Mouse (Mus musculus): Measurements from ENCODE around the gene Kcng3. TPM values are rescaled to one million over a fixed set of nuclear protein-coding genes. Genes with fewer than 3 reads are reported as not detected.
A peak's percentile ranks its signal among the peaks of the same experiment; 100 is the strongest.

Gene Kcng3
- total and polyA plus RNA-seq, 2 experiments from 2014 or later: 0.09 to 2.3 TPM

GRCm38 (mm10) chr17:83582585-83582984, 49.1 kb downstream of the Kcng3 start:
- Histone ChIP-seq H3K4me2 (ENCODE audit: low read depth, low read length, poor library complexity, severe bottlenecking) (no peak overlapping the region), H3K36me3 (ENCODE audit: insufficient read depth, low read length) (no peaks in the 10 kb centered on the region), H3K9ac (replicated peaks; ENCODE audit: low read length, poor library complexity, severe bottlenecking) (no peak overlapping the region), H3K4me1 (ENCODE audit: insufficient read depth, low read length) (no peaks in the 10 kb centered on the region), H3K27me3 (ENCODE audit: insufficient read depth, low read length) (no peaks in the 10 kb centered on the region), H3K9me3 (ENCODE audit: low read length) (no peaks in the 10 kb centered on the region), H3K4me3 (ENCODE audit: low read depth, low read length) (no peak overlapping the region), H3K27ac (ENCODE audit: low read depth, low read length) (no peak overlapping the region)
- 58% methylated on average over 2 of the region's 2 CpGs for WGBS
- DNase-seq (ENCODE audit: low spot score) (no peak), ATAC-seq (ENCODE audit: low FRiP score) (no peak)
- TF ChIP-seq CTCF (IDR thresholded peaks at IDR 0.05): no peak

- 94% methylated on average over 5 of the region's 5 CpGs for WGBS
- TF ChIP-seq CTCF (IDR thresholded peaks at IDR 0.05): no peak
Measured at GRCm38 (mm10) chr17:83580734-83581133, 51.0 kb downstream of the Kcng3 start.

GRCm38 (mm10) chr17:83576810-83577371, 54.8 kb downstream of the Kcng3 start:
- ATAC-seq (ENCODE audit: low FRiP score) (no peak), DNase-seq (ENCODE audit: low spot score) (no peak)
- H3K4me3 ChIP-seq (ENCODE audit: low read depth, low read length): no peak overlapping the region
- no peaks in the 10 kb centered on the region for H3K36me3 ChIP-seq (ENCODE audit: insufficient read depth, low read length)
- no peak for TF ChIP-seq CTCF (IDR thresholded peaks at IDR 0.05)
- no peak overlapping the region for H3K4me2 ChIP-seq (ENCODE audit: low read depth, low read length, poor library complexity, severe bottlenecking)
- 94% methylated on average over 11 of the region's 11 CpGs for WGBS
- no peaks in the 10 kb centered on the region for H3K4me1 ChIP-seq (ENCODE audit: insufficient read depth, low read length)
- H3K27me3 ChIP-seq (ENCODE audit: insufficient read depth, low read length): no peaks in the 10 kb centered on the region
- H3K27ac ChIP-seq (ENCODE audit: low read depth, low read length): no peak overlapping the region
- no peaks in the 10 kb centered on the region for H3K9me3 ChIP-seq (ENCODE audit: low read length)
- H3K9ac ChIP-seq (replicated peaks; ENCODE audit: low read length, poor library complexity, severe bottlenecking): no peak overlapping the region

More at GRCm38 (mm10) chr17:83580734-83581133, 51.0 kb downstream of the Kcng3 start:
- H3K27me3 ChIP-seq (ENCODE audit: insufficient read depth, low read length): no peaks in the 10 kb centered on the region
- no peaks in the 10 kb centered on the region for H3K4me1 ChIP-seq (ENCODE audit: insufficient read depth, low read length)
- no peak overlapping the region for H3K4me2 ChIP-seq (ENCODE audit: low read depth, low read length, poor library complexity, severe bottlenecking)
- H3K9me3 ChIP-seq (ENCODE audit: low read length): no peaks in the 10 kb centered on the region
- H3K27ac ChIP-seq (ENCODE audit: low read depth, low read length): no peak overlapping the region
- no peak for DNase-seq (ENCODE audit: low spot score)
- no peak overlapping the region for H3K9ac ChIP-seq (replicated peaks; ENCODE audit: low read length, poor library complexity, severe bottlenecking)
- H3K4me3 ChIP-seq (ENCODE audit: low read depth, low read length): no peak overlapping the region
- no peaks in the 10 kb centered on the region for H3K36me3 ChIP-seq (ENCODE audit: insufficient read depth, low read length)
- no peak for ATAC-seq (ENCODE audit: low FRiP score)

GRCm38 (mm10) chr17:83574615-83575014, 57.1 kb downstream of the Kcng3 start:
- DNase-seq (ENCODE audit: low spot score) (no peak), ATAC-seq (ENCODE audit: low FRiP score) (no peak)
- WGBS: 97% methylated on average over 8 of the region's 8 CpGs
- no peak for TF ChIP-seq CTCF (IDR thresholded peaks at IDR 0.05)
- Histone ChIP-seq H3K9ac (replicated peaks; ENCODE audit: low read length, poor library complexity, severe bottlenecking) (no peak overlapping the region), H3K36me3 (ENCODE audit: insufficient read depth, low read length) (no peaks in the 10 kb centered on the region), H3K4me1 (ENCODE audit: insufficient read depth, low read length) (no peaks in the 10 kb centered on the region), H3K4me3 (ENCODE audit: low read depth, low read length) (no peak overlapping the region), H3K4me2 (ENCODE audit: low read depth, low read length, poor library complexity, severe bottlenecking) (no peak overlapping the region), H3K9me3 (ENCODE audit: low read length) (no peaks in the 10 kb centered on the region), H3K27ac (ENCODE audit: low read depth, low read length) (no peak overlapping the region), H3K27me3 (ENCODE audit: insufficient read depth, low read length) (no peaks in the 10 kb centered on the region)

- Histone ChIP-seq H3K4me3 (ENCODE audit: low read depth, low read length) (no peak overlapping the region), H3K27me3 (ENCODE audit: insufficient read depth, low read length) (no peaks in the 10 kb centered on the region), H3K9me3 (ENCODE audit: low read length) (no peaks in the 10 kb centered on the region), H3K27ac (ENCODE audit: low read depth, low read length) (no peak overlapping the region), H3K4me2 (ENCODE audit: low read depth, low read length, poor library complexity, severe bottlenecking) (no peak overlapping the region), H3K36me3 (ENCODE audit: insufficient read depth, low read length) (no peaks in the 10 kb centered on the region), H3K4me1 (ENCODE audit: insufficient read depth, low read length) (no peaks in the 10 kb centered on the region), H3K9ac (replicated peaks; ENCODE audit: low read length, poor library complexity, severe bottlenecking) (no peak overlapping the region)
- ATAC-seq (ENCODE audit: low FRiP score) (no peak), DNase-seq (ENCODE audit: low spot score) (peak; percentile 51)
- no peak for TF ChIP-seq CTCF (IDR thresholded peaks at IDR 0.05)
- 63% methylated on average over 6 of the region's 6 CpGs for WGBS
Measured at GRCm38 (mm10) chr17:83573128-83573527, 58.6 kb downstream of the Kcng3 start.

- no peak for TF ChIP-seq CTCF (IDR thresholded peaks at IDR 0.05)
- DNase-seq (ENCODE audit: low spot score) (no peak), ATAC-seq (ENCODE audit: low FRiP score) (no peak)
- Histone ChIP-seq H3K4me2 (ENCODE audit: low read depth, low read length, poor library complexity, severe bottlenecking) (no peak overlapping the region), H3K27ac (ENCODE audit: low read depth, low read length) (no peak overlapping the region), H3K9ac (replicated peaks; ENCODE audit: low read length, poor library complexity, severe bottlenecking) (no peak overlapping the region), H3K36me3 (ENCODE audit: insufficient read depth, low read length) (no peaks in the 10 kb centered on the region), H3K4me3 (ENCODE audit: low read depth, low read length) (no peak overlapping the region), H3K9me3 (ENCODE audit: low read length) (no peaks in the 10 kb centered on the region), H3K27me3 (ENCODE audit: insufficient read depth, low read length) (no peaks in the 10 kb centered on the region), H3K4me1 (ENCODE audit: insufficient read depth, low read length) (no peaks in the 10 kb centered on the region)
- WGBS: 67% methylated on average over 4 of the region's 4 CpGs
Measured at GRCm38 (mm10) chr17:83572366-83572765, 59.3 kb downstream of the Kcng3 start.

Measured in midbrain, postnatal 0 days (tissue).